Mouse (Mus musculus) G1E (cell line): ENCODE data around the gene Ftl1-ps1. TPM values are rescaled to one million over a fixed set of nuclear protein-coding genes. Genes with fewer than 3 reads are reported as not detected.

Experiments used
- ATAC-seq: 2 replicates; pipeline ENCODE4 v1.8.0; 2016; ENCODE audit warnings: mild to moderate bottlenecking; ENCODE audit not compliant: insufficient number of reproducible peaks, poor library complexity, low FRiP score, severe bottlenecking; ENCODE audit errors: extremely low read depth
- DNase-seq: peaks from one replicate; pipeline ENCODE4 v3.0.0; 2012; ENCODE audit warnings: low spot score
- H3K27me3 ChIP-seq: 2 replicates; pipeline ENCODE4 v1.6.1; 2012; ENCODE audit warnings: mild to moderate bottlenecking, low read length, inconsistent platforms; ENCODE audit not compliant: insufficient read depth
- H3K36me3 ChIP-seq: replicated peaks from 2 replicates; pipeline ENCODE3; 2012; ENCODE audit warnings: mild to moderate bottlenecking, inconsistent platforms
- H3K4me1 ChIP-seq: 2 replicates; pipeline ENCODE4 v1.6.1; 2012; ENCODE audit warnings: low read depth, low read length, inconsistent platforms, mixed read lengths; ENCODE audit not compliant: insufficient read depth
- H3K4me3 ChIP-seq: 2 replicates; pipeline ENCODE4 v1.5.1; 2012; ENCODE audit warnings: low read depth, mild to moderate bottlenecking, inconsistent platforms, low read length, moderate library complexity, mixed read lengths
- H3K9me3 ChIP-seq: replicated peaks from 2 replicates; pipeline ENCODE4 v1.6.1; 2012; ENCODE audit warnings: inconsistent platforms
- CTCF ChIP-seq: IDR thresholded peaks from 2 replicates; pipeline ENCODE4 v1.5.1; 2012; ENCODE audit warnings: low read depth, low read length, inconsistent platforms, mixed read lengths
- GATA1 ChIP-seq: IDR thresholded peaks from 2 replicates; pipeline ENCODE4 v1.6.1; 2012; ENCODE audit warnings: borderline replicate concordance, low read length, inconsistent platforms, mixed read lengths
- GATA2 ChIP-seq: IDR thresholded peaks from 2 replicates; pipeline ENCODE4 v1.6.1; 2012; ENCODE audit warnings: low read depth, low read length, inconsistent platforms, borderline replicate concordance
- POLR2AphosphoS5 ChIP-seq: IDR thresholded peaks from 2 replicates; pipeline ENCODE4 v1.6.1; 2012; ENCODE audit warnings: low read depth, low read length, inconsistent platforms; ENCODE audit not compliant: insufficient replicate concordance
- TAL1 ChIP-seq: conservative IDR thresholded peaks from 2 replicates; pipeline ENCODE4 v1.6.1; 2012; ENCODE audit warnings: low read depth, low read length, inconsistent platforms, mixed read lengths
- polyA plus RNA-seq: library from polyadenylated mRNA; stranded (reverse); fragments of >175 nt; gene quantifications from 2 replicates; pipeline ENCODE4 v1.2.3, GENCODE M21; 2012
- total RNA-seq, 2 experiments: library from RNA; stranded (forward) in 1 of 2; stranded (reverse) in 1 of 2; fragments of 200-1000 nt in 1 of 2; fragments of >200 nt in 1 of 2; fragmentation: Nextera tagmentation in 1 of 2; gene quantifications; 2 replicates each; pipeline ENCODE4 v1.2.3; 2014 to 2017

Ftl1-ps1 gene
- 42.8 and 47.3 TPM in 2 replicates for total RNA-seq (2014; fragmentation: Nextera tagmentation)
- 88.3 and 102 TPM in 2 replicates for total RNA-seq (2017)
- polyA plus RNA-seq = 16.0 and 25.7 TPM in 2 replicates

DNA sequence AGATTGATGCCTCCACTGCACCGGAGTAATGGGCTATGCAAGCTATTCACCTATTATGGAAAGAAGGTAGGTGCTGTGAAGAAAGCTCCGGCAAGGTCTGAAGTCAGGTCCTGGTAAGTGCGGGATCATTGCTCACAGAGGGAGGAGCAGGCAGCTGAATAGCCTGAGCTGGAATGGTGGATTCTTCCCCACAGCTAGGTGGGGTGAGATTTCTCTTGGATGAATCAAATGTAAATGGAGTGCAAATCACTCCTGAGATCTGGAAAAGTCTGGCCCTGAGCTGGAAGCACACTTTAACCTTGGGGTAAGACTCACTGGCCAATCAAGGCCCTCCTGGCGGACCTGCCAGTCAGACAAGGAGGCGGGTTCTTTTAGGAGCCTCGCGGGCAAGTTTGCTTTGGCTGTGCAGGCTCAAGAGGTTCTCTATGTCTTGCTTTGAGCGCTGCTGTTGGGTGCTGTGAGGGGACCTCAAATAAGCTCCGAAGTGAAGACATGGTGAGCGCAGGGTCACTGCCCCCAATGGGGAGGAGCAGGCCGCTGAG is at the start of gene Ftl1-ps1:
Gene Ftl1-ps1, plus strand, starts transcription at position 397 of the 542 bp plus-strand sequence.
- H3K4me3 ChIP-seq = no peak within 1 kb of the TSS
- H3K4me1 ChIP-seq = no peaks in the 10 kb centered on the region
- no peak for ATAC-seq
- no peak for DNase-seq
- H3K9me3 ChIP-seq = no peaks in the 10 kb centered on the region
- no peak for TF ChIP-seq GATA2
- no peak for TF ChIP-seq GATA1
- no peak for TF ChIP-seq POLR2AphosphoS5
- TF ChIP-seq CTCF = no peak
- TF ChIP-seq TAL1 = no peak
- peaks cover 9% of the 10 kb centered on the region for H3K27me3 ChIP-seq
- no peaks in the 10 kb centered on the region for H3K36me3 ChIP-seq

DNA sequence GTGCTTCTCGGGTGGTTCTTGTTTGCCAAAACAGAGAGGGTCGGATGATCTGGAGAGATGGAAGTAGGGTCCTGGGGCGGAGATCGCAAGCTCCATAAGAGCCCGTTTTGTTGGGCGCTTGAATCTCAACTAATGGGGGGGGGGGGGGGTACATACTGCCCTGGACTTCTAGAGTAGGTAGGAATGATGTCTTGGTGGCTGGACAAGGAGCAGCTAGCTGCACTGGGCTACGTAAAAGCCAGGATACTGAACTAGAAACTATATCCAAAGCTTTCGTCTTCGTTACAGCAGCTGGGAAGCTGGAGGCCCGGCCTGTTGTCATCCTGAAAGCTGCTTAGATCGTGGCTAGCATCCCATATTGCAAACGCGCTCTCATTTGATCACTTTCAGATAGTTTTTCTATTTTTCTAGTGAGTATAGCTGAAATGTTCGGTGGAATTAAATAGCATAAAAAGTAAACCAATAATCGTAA is 49.0 kb upstream of the Ftl1-ps1 start:
- DNase-seq (peak; percentile 12), ATAC-seq (peak; percentile 41; the same call in 1 of the 2 replicates)
- no peaks in the 10 kb centered on the region for H3K9me3 ChIP-seq
- no peaks in the 10 kb centered on the region for H3K27me3 ChIP-seq
- TF ChIP-seq CTCF (no peak), GATA1 (no peak), TAL1 (no peak), POLR2AphosphoS5 (no peak), GATA2 (no peak)
- H3K4me3 ChIP-seq = peak overlapping the region; percentile 76
- H3K4me1 ChIP-seq = peaks cover 14% of the 10 kb centered on the region
- peaks cover 27% of the 10 kb centered on the region for H3K36me3 ChIP-seq

- no peak for ATAC-seq
- H3K4me1 ChIP-seq = no peaks in the 10 kb centered on the region
- no peak for TF ChIP-seq GATA2
- no peak for TF ChIP-seq CTCF
- no peak for TF ChIP-seq TAL1
- TF ChIP-seq POLR2AphosphoS5 = no peak
- no peak for TF ChIP-seq GATA1
These were observed 43.0 kb upstream of the Ftl1-ps1 start for GRCm38 (mm10) chr13:74356491-74356890.

DNA sequence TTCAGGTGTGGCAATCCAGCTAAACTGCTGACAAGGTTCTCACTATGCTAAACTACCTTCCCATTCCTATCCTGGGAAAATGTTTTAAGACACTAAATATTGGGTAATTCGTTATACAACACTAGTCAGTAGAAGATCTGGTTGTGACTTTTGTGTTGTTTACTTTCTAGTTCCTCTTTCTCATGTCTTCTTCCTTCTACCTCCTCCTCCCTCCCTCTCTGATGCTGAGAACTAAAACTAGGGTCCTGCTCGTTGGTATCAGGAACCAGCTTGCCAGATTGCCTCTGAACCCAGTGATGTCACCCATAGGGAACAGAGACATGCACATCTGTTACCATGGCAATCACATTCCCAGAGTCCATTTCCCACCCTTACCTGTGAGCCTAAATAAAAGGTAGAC is 37.3 kb upstream of the Ftl1-ps1 start:
- no peak for TF ChIP-seq TAL1
- no peak for TF ChIP-seq CTCF
- TF ChIP-seq GATA1 = no peak
- no peak for TF ChIP-seq GATA2
- no peak for TF ChIP-seq POLR2AphosphoS5
- no peaks in the 10 kb centered on the region for H3K27me3 ChIP-seq
- peaks cover 57% of the 10 kb centered on the region for H3K36me3 ChIP-seq
- DNase-seq = no peak
- ATAC-seq = no peak; the same call in 1 of the 2 replicates
- H3K4me1 ChIP-seq = peaks cover 4% of the 10 kb centered on the region; the same call in 1 of the 2 replicates
- H3K4me3 ChIP-seq = no peak overlapping the region
- H3K9me3 ChIP-seq = no peaks in the 10 kb centered on the region

More at GRCm38 (mm10) chr13:74356491-74356890, 43.0 kb upstream of the Ftl1-ps1 start:
- Histone ChIP-seq H3K9me3 (no peaks in the 10 kb centered on the region), H3K4me3 (no peak overlapping the region), H3K36me3 (peaks cover 78% of the 10 kb centered on the region), H3K27me3 (no peaks in the 10 kb centered on the region)
- no peak for DNase-seq

GRCm38 (mm10) chr13:74363176-74363858 is 36.2 kb upstream of the Ftl1-ps1 start:
- ATAC-seq (no peak), DNase-seq (no peak)
- no peak for TF ChIP-seq TAL1
- Histone ChIP-seq H3K9me3 (no peaks in the 10 kb centered on the region), H3K27me3 (no peaks in the 10 kb centered on the region), H3K4me3 (no peak overlapping the region), H3K36me3 (peaks cover 49% of the 10 kb centered on the region), H3K4me1 (peaks cover 7% of the 10 kb centered on the region; the same call in 1 of the 2 replicates)

- TF ChIP-seq POLR2AphosphoS5 (no peak), TAL1 (no peak), CTCF (no peak), GATA2 (no peak), GATA1 (no peak)
- Histone ChIP-seq H3K36me3 (peaks cover 44% of the 10 kb centered on the region), H3K27me3 (no peaks in the 10 kb centered on the region), H3K4me1 (peaks cover 7% of the 10 kb centered on the region; the same call in 1 of the 2 replicates), H3K9me3 (no peaks in the 10 kb centered on the region), H3K4me3 (no peak within 1 kb of the TSS)
- DNase-seq = no peak
- no peak for ATAC-seq
These were observed 35.6 kb upstream of the Ftl1-ps1 start, which contains the start of gene Lrrc14b for GRCm38 (mm10) chr13:74363859-74364235. Lrrc14b (minus strand) TSS chr13:74364005.
